Mouse (Mus musculus) embryonic facial prominence, embryonic 10.5 days (tissue): Measurements from ENCODE around the gene Gm5741. TPM values are rescaled to one million over a fixed set of nuclear protein-coding genes. Genes with fewer than 3 reads are reported as not detected.
"Not testable (repeated sequence)": the region's sequence is repeated elsewhere in the genome, so short reads cannot be mapped to it uniquely, and the experiment has no call there.

Experiments
- DNase-seq: peaks from one replicate; pipeline ENCODE4 v3.0.0-alpha.2; 2017; ENCODE audit warnings: low spot score
- H3K27ac ChIP-seq: fragments of 300-500 bp; sonication (generic); replicated peaks from 2 replicates; pipeline ENCODE4 v1.5.1; 2016; ENCODE audit warnings: mild to moderate bottlenecking
- H3K27me3 ChIP-seq: fragments of 300-500 bp; sonication (generic); replicated peaks from 2 replicates; pipeline ENCODE4 v1.6.1; 2016; ENCODE audit warnings: low read depth, mild to moderate bottlenecking; ENCODE audit not compliant: poor library complexity, severe bottlenecking
- H3K36me3 ChIP-seq: fragments of 300-500 bp; sonication (generic); replicated peaks from 2 replicates; pipeline ENCODE4 v1.6.1; 2016; ENCODE audit warnings: mild to moderate bottlenecking, moderate library complexity
- H3K4me1 ChIP-seq: fragments of 300-500 bp; sonication (generic); 2 replicates; pipeline ENCODE4 v1.6.1; 2016
- H3K4me3 ChIP-seq: fragments of 300-500 bp; sonication (generic); 2 replicates; pipeline ENCODE4 v1.5.1; 2016; ENCODE audit warnings: mild to moderate bottlenecking, moderate library complexity
- H3K9me3 ChIP-seq: fragments of 300-500 bp; sonication (generic); 2 replicates; pipeline ENCODE4 v1.6.1; 2016; ENCODE audit warnings: mild to moderate bottlenecking
- WGBS: fragments of 180-500 bp; shearing (Covaris S2); methylation state at CpG from one replicate; pipeline ENCODE4 v1.1.7; 2016; 5-methylcytosine and 5-hydroxymethylcytosine counted together
- polyA plus RNA-seq: library from polyadenylated mRNA; unstranded; fragments of >200 nt; fragmentation: Nextera tagmentation; extraction: Ambion mirVana; gene quantifications from 2 replicates; pipeline ENCODE4 v1.2.1, GENCODE M21; 2016

Gm5741 gene
- polyA plus RNA-seq, 1 experiment from 2014 or later: not detected

DNA sequence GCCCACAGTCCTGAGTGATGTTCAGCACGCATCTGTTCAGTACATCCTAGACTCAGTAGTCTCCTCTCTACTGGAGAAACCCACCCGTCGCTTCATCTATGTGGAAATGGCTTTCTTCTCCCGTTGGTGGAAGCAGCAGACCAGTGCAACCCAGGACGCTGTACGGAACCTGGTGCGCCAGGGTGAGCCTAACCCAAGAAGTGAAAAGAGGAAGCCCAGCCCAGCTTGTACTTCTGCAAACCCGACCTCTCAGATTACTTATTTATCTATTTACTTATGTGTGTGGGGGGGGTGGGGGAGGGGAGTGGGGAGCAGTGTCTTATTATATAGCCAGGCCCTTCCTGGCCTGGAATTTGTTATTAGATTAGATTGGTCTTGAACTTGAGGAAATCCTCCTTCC lies 16.9 kb upstream of the Gm5741 start:
- Histone ChIP-seq H3K4me1 (peaks cover 37% of the 10 kb centered on the region), H3K9me3 (no peaks in the 10 kb centered on the region), H3K36me3 (peaks cover 48% of the 10 kb centered on the region), H3K27ac (no peak overlapping the region), H3K4me3 (no peak overlapping the region), H3K27me3 (no peaks in the 10 kb centered on the region)
- WGBS: 86% methylated on average over 8 of the region's 8 CpGs
- no peak for DNase-seq

DNA sequence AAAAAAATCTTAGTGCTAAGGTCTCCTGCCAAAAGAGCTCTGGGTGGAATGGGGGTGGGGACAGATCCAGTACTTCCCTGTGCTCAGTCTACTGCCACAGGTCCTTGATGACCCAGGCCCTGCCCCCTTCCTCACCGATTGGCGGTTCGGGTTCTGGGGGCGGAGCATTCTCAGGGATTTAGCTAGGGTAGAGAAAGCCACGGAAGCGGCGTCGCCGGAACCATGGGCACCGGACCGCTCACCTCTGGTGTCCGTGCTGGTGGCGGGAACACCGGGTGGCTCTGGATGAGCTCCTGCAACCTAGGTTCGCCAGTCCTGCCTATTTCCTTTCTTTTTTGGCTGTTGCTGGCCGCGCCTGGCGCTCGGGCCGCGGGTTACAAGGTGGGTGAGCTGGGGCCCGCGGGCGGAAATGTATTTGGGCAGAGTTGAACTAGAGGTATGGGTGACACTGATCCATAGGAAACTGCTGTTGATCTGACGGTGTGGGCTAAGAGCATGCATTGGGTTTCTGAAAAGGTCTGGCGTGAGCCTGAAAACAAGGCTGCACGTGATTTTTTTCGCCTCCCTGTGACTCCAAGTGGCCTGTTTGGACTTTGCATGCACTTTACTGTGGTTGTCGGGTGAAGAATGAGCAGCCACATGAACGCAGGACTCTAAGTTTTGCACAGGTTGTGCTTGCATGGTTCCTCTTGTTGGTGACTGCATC lies 15.5 kb upstream of the Gm5741 start, which contains the start of gene Man2b1:
TSS of gene Man2b1 (plus strand) at position 163 of the 706 bp plus-strand sequence.
- Histone ChIP-seq H3K27me3 (no peaks in the 10 kb centered on the region), H3K36me3 (peaks cover 47% of the 10 kb centered on the region), H3K27ac (peak within 1 kb of the TSS; percentile 82), H3K4me3 (peak within 1 kb of the TSS; percentile 73), H3K4me1 (peaks cover 43% of the 10 kb centered on the region), H3K9me3 (no peaks in the 10 kb centered on the region)
- 1% methylated on average over 30 of the region's 30 CpGs for WGBS
- peak; percentile 85 for DNase-seq

DNA sequence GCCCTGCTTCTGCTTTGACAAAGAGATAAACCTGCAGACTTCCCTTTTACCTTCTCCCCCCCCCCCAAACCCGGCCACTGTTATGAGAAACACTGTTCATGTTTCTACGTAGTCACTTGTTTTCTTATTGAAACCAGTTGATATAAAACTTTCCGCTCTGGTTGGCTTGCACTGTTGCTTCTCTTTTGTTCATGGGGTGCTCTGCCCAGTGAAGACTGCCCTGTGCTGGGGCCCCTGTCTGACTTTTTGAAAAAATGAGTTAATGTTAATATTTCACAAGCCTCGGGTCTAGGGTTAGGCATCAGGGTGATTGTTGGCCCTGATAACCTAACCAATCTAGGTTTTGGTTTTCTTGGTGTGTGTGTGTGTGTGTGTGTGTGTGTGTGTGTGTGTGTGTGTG lies 14.4 kb upstream of the Gm5741 start:
- not testable (repeated sequence) for DNase-seq, H3K27ac ChIP-seq, H3K27me3 ChIP-seq, H3K9me3 ChIP-seq
- Histone ChIP-seq H3K4me1 (peaks cover 43% of the 10 kb centered on the region), H3K4me3 (peak overlapping the region; percentile 96; the same call in 1 of the 2 replicates), H3K36me3 (peaks cover 46% of the 10 kb centered on the region)
- 94% methylated on average over 4 of the region's 4 CpGs for WGBS

DNA sequence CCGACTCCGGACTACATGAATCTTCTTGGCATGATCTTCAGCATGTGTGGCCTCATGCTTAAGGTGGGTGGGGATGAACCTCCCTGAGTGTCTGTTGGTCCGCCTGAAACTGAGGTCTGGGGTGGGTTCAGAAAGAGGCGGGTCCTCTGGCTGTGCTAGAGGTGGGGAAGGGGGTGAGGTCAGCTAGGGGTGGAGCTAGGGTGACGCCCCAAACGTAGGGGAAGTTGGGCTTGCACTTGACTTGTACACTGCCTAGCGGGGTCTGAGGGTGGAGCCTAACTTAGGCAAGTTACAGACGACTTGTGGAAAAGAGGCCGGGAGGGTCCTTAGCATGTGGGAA lies 13.4 kb upstream of the Gm5741 start, which contains the start of gene Wdr83:
TSS of gene Wdr83 (minus strand) at position 91 of the 340 bp plus-strand sequence.
- 2% methylated on average over 9 of the region's 9 CpGs for WGBS
- H3K4me1 ChIP-seq: peaks cover 43% of the 10 kb centered on the region
- H3K36me3 ChIP-seq: peaks cover 46% of the 10 kb centered on the region
- H3K27me3 ChIP-seq: no peaks in the 10 kb centered on the region
- no peaks in the 10 kb centered on the region for H3K9me3 ChIP-seq
- H3K27ac ChIP-seq: peak within 1 kb of the TSS; percentile 86
- peak; percentile 67 for DNase-seq
- H3K4me3 ChIP-seq: peak within 1 kb of the TSS; percentile 96

DNA sequence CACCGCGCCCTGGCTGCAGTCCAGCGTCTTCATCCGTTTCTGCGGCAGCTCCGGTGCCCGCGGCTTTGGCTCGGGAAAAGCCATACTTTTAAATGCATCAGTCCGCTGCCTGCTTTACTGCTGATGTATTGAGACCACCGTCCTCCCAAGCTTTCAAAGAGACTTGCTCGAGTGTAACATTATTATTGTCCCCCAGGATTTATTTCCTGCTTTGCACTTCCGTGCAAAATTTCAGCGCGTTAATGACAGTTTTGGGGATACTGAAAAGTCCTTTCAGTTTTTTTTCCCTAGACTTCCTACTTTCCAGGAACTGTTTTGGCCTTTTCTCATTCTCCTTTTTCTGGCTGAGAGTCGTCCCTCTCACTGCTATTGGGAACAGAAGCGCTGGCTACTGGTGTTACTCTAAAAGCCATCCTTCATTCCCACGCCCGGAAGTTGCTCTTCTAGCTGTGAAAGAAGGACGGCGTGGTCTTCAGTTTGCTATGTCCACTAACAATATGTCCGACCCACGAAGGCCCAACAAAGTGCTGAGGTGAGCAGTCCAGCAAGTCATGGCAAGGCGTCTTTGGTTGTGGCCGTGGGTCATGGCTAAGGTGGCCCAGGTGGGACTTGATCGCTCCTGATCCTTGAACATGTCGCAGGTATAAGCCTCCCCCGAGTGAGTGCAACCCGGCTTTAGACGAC lies 12.9 kb upstream of the Gm5741 start, which contains the start of gene Wdr83os:
TSS of gene Wdr83os (plus strand) at position 209 of the 684 bp plus-strand sequence.
- peaks cover 43% of the 10 kb centered on the region for H3K4me1 ChIP-seq
- H3K9me3 ChIP-seq: no peaks in the 10 kb centered on the region
- peak within 1 kb of the TSS; percentile 86 for H3K27ac ChIP-seq
- under 1% methylated on average over 30 of the region's 30 CpGs for WGBS
- DNase-seq: peak; percentile 68
- H3K4me3 ChIP-seq: peak within 1 kb of the TSS; percentile 96
- no peaks in the 10 kb centered on the region for H3K27me3 ChIP-seq
- peaks cover 46% of the 10 kb centered on the region for H3K36me3 ChIP-seq

DNA sequence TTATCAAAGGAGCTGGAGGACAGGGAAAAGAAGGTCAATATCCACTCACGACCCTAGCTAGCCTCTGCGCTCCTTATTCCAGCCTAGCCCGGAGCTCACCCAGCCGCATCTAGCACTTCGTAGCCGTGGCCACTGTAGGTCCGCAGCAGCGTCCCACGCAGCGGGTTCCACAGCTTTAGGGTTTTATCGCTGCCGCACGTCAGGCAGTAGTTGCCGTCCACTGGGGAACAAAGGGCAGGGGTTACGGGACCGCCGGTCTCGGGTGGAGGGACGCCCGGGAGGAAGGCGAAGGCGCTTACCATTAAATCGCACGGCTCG lies 12.4 kb upstream of the Gm5741 start:
- H3K4me3 ChIP-seq: peak overlapping the region; percentile 96
- no peaks in the 10 kb centered on the region for H3K27me3 ChIP-seq
- peaks cover 46% of the 10 kb centered on the region for H3K36me3 ChIP-seq
- H3K4me1 ChIP-seq: peaks cover 43% of the 10 kb centered on the region
- H3K27ac ChIP-seq: peak overlapping the region; percentile 86
- no peak for DNase-seq
- 1% methylated on average over 25 of the region's 25 CpGs for WGBS
- no peaks in the 10 kb centered on the region for H3K9me3 ChIP-seq

DNA sequence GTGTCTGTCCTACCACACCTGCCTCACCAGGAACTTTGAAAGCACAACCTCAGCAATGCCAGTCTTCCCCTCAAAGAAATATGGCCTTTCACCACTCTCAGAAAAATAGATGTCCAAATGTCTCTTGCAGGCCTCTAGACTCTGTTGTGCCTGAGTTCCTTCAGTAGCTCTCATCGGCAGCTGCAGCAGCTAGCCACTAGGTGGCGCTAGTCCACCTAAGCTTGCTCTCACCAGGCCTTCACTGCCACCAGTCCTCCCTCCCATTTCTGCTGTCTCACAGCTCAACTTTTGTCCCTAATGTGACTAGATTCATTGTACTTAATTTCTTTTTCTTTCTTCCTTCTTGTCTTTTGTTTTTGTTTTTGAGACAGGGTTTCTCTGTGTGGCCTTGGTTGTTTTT lies 9.2 kb upstream of the Gm5741 start:
- H3K9me3 ChIP-seq: no peaks in the 10 kb centered on the region
- H3K4me1 ChIP-seq: peaks cover 35% of the 10 kb centered on the region
- peak; percentile 83 for DNase-seq
- no peak overlapping the region; the same call in 1 of the 2 replicates for H3K4me3 ChIP-seq
- H3K36me3 ChIP-seq: peaks cover 64% of the 10 kb centered on the region
- no peaks in the 10 kb centered on the region for H3K27me3 ChIP-seq
- no peak overlapping the region for H3K27ac ChIP-seq
- WGBS: 0% methylated on average over 2 of the region's 2 CpGs

DNA sequence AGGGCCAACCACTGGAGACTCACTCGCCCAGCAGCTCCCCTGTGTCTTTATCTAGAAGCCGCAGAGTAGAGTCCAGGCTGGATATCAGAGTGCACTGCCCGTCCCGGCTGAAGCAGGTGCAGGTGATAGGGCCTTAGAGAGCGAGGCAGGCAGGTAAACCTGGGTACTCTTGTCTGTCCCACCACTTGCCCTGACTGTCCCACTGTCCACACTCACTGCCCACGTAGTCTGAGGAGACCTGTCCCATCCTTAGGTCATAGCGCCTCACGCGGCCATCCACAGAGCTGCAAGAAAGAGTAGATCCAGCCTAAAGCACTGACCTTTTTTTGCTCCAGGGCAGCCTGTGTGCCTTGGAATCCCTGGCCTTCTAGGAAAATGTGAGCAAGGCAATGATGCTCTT lies 8.2 kb upstream of the Gm5741 start:
- Histone ChIP-seq H3K9me3 (no peaks in the 10 kb centered on the region), H3K4me3 (no peak overlapping the region), H3K27ac (no peak overlapping the region), H3K36me3 (peaks cover 64% of the 10 kb centered on the region), H3K4me1 (peaks cover 30% of the 10 kb centered on the region), H3K27me3 (no peaks in the 10 kb centered on the region)
- peak; percentile 49 for DNase-seq
- WGBS: 77% methylated on average over 9 of the region's 9 CpGs

DNA sequence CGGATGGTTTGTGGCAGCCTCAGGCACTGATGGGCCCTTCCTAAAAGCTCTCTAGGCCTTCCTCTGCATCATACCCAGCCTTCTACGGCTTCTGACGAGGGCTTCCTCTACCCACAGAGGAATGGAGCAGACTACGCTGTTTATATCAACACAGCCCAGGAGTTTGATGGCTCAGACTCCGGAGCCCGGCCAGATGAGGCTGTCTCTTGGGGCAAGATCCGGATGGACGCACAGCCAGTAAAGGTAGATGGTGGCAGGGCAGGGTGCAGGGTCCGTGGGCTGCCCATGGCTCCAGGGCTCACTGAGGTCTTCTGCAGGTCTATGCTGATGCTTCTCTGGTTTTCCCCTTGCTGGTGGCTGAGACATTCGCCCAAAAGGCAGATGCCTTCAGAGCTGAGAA lies 6.8 kb upstream of the Gm5741 start:
- H3K27ac ChIP-seq: no peak overlapping the region
- H3K27me3 ChIP-seq: no peaks in the 10 kb centered on the region
- WGBS: 92% methylated on average over 10 of the region's 10 CpGs
- no peak for DNase-seq
- no peak overlapping the region for H3K4me3 ChIP-seq
- H3K4me1 ChIP-seq: peaks cover 29% of the 10 kb centered on the region
- H3K9me3 ChIP-seq: no peaks in the 10 kb centered on the region
- peaks cover 64% of the 10 kb centered on the region for H3K36me3 ChIP-seq

DNA sequence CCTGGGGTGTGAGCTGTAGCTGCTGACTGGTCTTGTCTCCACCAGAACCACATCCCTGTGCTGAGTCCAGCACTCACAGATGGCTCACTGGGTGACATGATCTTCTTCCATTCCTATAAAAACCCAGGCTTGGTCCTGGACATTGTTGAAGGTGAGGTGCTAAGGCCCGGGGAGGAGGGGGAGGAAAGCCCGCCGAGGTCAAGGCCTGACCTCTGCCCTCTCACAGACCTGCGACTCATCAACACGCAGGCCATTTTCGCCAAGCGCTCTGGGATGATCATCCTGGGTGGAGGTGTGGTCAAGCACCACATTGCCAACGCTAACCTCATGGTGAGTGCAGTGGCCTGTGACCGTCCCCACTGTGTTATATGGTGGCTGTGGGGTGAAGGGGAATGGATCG lies 6.4 kb upstream of the Gm5741 start:
- Histone ChIP-seq H3K27ac (no peak overlapping the region), H3K27me3 (no peaks in the 10 kb centered on the region), H3K4me1 (peaks cover 25% of the 10 kb centered on the region), H3K9me3 (no peaks in the 10 kb centered on the region), H3K4me3 (no peak overlapping the region), H3K36me3 (peaks cover 61% of the 10 kb centered on the region)
- no peak for DNase-seq
- 83% methylated on average over 10 of the region's 10 CpGs for WGBS

DNA sequence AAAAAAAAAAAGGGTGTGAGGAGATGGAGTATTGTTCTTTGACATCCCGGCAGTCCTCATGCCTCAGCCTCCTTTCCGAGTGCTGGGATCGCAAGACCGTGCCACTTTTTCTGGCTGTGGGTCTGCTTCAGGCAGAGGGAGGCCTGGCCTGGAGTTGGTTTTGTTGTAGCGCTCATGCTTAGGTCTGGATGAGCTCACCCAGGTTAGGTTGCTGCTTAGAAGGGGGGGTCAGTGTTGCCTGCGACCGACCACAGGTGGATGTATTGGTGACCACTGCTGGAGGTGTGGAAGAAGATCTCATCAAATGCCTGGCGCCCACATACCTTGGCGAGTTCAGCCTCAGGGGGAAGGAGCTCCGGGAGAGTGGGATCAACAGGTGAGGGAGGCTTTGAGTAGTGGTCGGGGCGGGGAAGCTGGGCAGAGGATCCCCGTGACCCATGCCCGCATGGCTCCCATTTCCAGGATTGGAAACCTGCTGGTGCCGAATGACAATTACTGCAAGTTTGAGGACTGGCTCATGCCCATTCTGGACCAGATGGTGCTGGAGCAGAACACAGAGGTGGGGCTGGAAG lies 5.3 kb upstream of the Gm5741 start:
- DNase-seq: no peak
- H3K27ac ChIP-seq: no peak overlapping the region
- H3K36me3 ChIP-seq: peaks cover 50% of the 10 kb centered on the region
- no peaks in the 10 kb centered on the region for H3K27me3 ChIP-seq
- WGBS: 93% methylated on average over 15 of the region's 15 CpGs
- peaks cover 23% of the 10 kb centered on the region for H3K4me1 ChIP-seq
- peak overlapping the region; percentile 94 for H3K4me3 ChIP-seq
- H3K9me3 ChIP-seq: no peaks in the 10 kb centered on the region

DNA sequence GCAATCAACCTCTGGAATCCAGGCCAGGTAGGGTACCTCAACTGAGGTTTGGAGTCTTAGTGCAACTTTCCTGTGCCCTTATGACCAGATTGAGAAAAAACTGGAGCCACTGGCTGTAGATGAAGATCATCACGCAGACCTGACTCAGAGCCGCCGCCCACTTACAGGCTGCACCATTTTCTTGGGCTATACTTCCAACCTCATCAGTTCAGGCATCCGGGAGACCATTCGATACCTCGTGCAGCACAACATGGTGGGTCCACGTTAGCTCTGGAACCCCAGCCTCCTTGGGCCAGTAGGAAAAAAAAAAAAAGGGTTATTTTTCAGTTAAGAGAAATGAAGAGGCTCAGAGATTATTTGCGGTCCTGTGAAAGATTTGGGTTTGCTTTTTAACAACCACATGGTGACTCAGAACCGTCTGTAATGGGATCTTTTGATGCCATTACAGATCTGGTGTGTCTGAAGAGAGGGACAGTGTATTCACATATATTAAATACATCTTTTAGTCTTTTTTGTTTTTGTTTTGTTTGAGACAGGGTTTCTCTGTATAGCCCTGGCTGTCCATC lies 4.7 kb upstream of the Gm5741 start:
- 45% methylated on average over 9 of the region's 9 CpGs for WGBS
- Histone ChIP-seq H3K27ac (peak overlapping the region; percentile 97), H3K9me3 (no peaks in the 10 kb centered on the region), H3K27me3 (no peaks in the 10 kb centered on the region), H3K4me3 (peak overlapping the region; percentile 94), H3K36me3 (peaks cover 51% of the 10 kb centered on the region), H3K4me1 (peaks cover 23% of the 10 kb centered on the region)
- DNase-seq: no peak
